Mouse (Mus musculus) ovary, postnatal 36 days (tissue): ENCODE data around the gene Sh3bp4.

ENCODE experiments used
- DNase-seq: peaks from one replicate; pipeline ENCODE4 v3.0.0; 2022; ENCODE audit warnings: low spot score, mixed read lengths

Sh3bp4 gene

GRCm38 (mm10) chr1:89093696-89094095 lies 23.5 kb downstream of the Sh3bp4 start:
- no peak for DNase-seq

GRCm38 (mm10) chr1:89094416-89094815 lies 24.2 kb downstream of the Sh3bp4 start:
- DNase-seq: no peak

DNA sequence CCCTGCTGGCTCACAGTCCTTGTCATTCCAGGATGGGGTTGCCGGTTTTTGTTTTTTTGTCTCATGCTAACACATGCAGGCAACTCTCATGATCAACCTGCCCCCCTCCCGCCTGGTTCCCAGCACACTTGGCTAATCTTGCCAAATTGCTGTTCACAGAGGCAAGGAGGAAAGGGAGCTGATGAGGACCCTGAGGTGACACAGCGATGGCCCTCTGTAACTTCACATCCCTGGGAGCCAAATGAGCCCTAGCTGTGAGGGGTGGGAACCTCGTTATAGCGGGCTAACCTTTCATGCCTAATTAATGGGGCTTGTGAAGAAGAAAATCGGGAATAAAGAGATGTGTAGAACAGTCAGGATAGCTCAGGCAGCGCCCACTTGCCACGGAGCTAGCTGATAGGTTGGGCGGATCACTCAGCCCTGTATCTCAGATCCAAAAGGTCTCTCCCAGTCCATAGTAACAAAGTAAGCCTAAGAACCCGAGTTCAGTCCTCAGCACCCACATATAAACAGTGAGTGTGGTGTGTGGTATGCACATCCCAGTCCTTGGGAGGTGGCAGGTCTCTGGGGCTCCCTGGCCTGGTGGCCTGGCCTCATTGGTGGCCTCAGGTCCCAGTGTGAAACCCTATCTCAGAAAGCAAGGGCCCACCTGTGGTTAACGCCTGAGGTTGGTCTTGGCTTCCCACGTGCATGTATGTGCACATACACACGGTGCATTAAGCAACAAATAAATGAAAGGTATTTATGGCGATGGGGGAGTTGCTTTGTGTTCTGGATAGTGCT lies 25.6 kb downstream of the Sh3bp4 start:
- no peak for DNase-seq

GRCm38 (mm10) chr1:89102231-89103003 lies 32.2 kb downstream of the Sh3bp4 start:
- DNase-seq: no peak

DNA sequence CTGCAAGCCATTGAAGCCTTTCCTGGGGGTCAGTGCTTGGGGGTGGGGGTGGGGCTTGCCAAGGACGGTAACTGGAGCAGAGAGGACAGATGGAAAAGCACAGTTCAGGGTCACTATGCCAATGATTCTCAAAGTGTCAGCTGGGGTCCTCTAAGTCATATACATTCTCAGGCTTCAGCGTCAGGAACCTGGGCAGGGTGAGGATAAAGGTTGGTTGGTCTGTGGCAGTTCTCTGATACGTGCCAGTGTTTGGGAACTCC lies 32.7 kb downstream of the Sh3bp4 start:
- no peak for DNase-seq

DNA sequence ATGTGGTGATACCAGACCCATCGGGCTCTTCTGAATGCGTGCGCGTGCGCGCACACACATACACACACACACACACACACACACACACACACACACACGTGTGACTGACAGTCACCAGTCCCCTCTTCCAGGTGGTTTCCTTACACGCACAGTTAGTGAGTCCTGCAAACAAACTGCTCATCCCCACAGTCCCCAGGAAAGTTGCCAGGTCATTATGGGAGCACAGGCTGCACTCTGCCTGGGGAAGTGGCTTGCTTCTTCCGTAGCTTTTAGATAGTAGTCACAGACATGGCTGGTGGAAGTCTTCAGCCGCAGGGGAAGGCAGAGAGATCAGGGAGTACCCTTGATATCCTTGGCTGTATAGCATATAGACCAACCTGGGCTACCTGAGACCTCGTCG lies 33.3 kb downstream of the Sh3bp4 start:
- no peak for DNase-seq

DNA sequence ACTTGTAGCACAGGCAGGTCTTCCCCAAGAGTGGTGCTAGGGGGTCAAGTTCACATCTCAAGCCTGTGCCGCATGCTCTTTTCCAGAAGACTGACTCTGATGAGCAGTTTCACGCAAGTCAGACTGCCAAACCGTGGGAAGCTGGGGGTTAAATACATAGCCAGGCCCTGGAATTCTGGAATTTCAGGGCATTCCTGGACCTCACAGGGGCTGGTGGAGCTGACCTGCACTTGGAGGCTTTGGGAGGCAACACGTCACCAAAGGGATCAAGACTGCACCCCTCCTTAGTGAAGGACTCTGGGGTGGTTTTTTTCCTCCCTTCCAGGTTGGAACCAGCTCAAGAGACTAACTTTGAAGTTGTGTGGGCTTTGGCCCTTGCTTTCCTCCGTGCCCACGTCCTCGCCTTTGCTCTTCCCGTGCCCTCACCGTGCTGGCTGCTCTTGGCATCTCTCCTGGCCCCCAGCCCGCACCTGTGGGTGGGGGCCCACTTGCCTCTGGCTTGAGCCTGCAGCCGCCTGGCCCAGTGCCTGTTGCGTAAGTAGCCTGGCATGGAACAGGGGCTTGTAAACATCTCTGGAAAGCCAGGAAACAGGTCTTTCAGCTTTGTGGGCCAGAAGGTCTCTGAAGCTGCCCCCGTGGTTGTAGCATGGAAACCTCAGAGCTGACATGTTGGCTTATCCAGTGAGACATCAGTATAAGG lies 34.0 kb downstream of the Sh3bp4 start:
- peak; percentile 63 for DNase-seq

- no peak for DNase-seq
Measured at GRCm38 (mm10) chr1:89105891-89106830, 35.9 kb downstream of the Sh3bp4 start.

DNA sequence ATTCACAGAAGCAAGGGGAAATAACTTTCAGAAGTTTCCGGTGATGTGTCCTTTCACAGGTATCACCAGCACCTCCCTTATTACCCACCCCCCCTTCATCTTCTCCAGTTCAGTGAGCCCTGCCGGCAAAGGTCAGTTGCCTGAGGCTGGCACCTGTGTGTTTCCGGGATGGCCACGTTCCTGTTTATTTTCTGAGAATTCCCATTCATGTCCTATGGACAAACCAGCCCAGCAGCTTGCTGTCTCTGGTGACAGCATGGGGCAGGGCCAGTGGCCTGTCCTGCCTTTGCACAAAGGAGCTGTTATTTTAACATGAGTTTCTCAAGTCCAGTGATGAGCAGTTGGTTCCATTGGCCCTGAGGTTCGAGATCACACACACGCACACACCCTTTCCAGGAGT lies 37.3 kb downstream of the Sh3bp4 start:
- no peak for DNase-seq

- DNase-seq: peak; percentile 54
Measured at GRCm38 (mm10) chr1:89108340-89108896, 38.2 kb downstream of the Sh3bp4 start.

DNA sequence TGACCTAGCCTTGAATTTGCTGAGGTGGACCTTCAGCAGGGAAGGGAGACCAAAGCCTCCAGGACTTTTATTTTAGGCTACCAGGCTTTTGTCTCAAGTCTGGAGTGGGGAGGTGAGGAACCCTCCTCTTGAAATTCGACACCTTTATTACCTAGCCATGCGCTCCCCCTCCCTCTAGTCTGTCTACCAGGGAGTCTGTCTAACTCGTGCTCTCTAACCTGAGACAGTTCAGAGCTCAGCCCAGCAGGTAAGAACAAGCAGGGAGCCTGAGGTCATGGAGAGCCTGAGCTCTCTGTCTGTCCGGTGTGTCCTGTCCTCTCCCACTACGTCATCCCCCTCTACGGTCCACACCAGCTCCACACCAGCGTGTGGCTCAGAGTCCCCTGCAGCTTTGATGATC lies 39.6 kb downstream of the Sh3bp4 start:
- no peak for DNase-seq

GRCm38 (mm10) chr1:89110767-89111534 lies 40.7 kb downstream of the Sh3bp4 start:
- DNase-seq: no peak

- no peak for DNase-seq
Measured at GRCm38 (mm10) chr1:89112544-89112943, 42.3 kb downstream of the Sh3bp4 start.

DNA sequence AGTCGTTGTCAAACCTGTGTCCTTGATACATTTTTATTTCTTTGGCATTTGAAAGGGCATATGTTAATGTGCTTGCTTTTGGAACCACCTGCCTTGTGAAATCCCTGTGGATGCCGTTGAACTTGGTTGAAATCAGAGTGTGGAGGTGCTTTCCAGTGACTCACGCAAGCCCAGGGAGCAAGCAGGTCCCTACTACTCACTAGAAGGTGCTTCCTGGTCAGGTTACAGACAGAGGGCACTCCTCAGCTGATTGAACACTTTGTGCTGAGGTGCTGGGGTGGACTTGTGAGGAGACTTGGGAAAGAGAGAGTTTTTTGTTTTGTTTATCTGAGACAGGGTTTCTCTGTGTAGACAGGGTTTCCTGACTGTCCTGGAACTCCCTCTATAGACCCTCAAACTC lies 43.5 kb downstream of the Sh3bp4 start:
- DNase-seq: no peak

GRCm38 (mm10) chr1:89117062-89117461 lies 46.8 kb downstream of the Sh3bp4 start:
- no peak for DNase-seq

DNA sequence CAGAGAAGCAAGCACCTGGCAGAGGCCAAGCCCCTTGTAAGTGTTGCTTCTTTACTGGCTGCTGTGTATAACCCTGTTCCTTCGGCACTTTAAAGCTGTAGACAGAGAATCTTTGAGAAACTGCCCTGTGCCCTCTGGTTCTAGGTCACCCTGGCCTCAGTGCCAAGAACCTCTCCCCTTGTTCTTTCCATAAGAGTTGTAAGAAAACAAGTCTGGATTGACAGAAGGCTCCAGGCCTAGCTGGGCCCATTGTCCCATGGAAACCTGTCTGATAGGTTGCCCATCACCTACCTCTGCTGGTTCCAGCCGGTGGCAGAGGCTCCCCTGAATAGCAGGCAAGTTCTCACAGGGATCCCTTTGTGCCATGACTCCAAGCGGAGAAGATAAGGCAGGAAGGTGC lies 47.9 kb downstream of the Sh3bp4 start:
- no peak for DNase-seq

- DNase-seq: no peak
Measured at GRCm38 (mm10) chr1:89118836-89119235, 48.6 kb downstream of the Sh3bp4 start.

DNA sequence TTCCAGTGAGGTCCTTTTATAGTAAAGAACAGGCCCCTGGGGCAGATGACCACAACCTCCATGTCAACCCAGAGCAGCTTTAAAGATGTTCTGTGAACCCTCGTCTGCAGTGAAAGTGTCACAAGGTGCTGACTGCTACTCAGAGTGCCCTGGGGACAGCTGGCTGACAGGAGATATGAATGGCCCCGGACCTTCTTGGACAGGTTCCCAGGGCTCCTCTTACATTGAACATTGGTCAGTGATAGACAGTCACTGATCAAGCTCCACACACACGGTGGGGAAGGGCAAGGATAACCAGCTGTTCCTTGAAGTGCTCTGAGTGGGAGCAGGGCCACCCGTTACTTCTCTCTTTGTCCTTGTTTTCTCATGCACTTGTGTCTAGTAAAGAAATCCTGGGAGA lies 50.1 kb downstream of the Sh3bp4 start:
- no peak for DNase-seq

DNA sequence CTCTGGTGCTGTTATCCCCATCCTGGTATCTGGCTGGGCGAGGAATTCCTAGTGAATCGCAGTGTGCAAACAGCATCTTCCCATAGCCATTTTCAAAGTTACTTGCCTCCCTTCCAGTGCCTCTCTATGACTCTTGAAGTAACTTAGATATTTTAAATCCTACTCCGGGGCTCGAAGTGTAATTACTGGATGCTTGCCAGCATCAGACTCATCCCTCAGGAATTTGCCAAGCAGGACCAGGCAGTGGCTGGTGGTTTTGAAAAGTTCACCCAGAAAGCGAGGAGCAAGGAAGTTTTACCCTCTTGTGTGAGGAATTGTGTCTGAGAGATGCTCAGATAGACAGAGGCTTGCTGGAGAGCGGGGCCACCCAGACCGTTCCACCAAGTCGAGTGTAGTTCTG lies 51.3 kb downstream of the Sh3bp4 start:
- DNase-seq: no peak

DNA sequence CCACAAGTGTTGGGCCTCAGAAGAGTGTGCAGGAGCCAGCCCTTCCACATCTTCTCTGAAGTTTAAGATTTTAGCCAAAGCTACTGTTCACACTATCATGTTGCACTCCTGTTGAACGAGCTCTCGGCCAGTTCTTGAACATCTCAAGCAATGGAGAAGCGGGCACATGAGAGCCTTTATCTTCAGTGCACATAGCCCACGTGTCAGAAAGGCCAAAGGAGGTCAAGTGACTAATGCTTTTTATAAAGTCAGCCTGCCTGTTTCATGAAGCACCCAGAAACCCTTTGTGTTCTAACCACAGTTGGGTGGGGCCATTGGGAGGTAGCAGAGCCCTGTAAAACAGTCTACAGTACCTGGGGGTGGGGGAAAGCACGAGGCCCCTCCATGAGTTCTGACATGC lies 52.2 kb downstream of the Sh3bp4 start:
- no peak for DNase-seq

DNA sequence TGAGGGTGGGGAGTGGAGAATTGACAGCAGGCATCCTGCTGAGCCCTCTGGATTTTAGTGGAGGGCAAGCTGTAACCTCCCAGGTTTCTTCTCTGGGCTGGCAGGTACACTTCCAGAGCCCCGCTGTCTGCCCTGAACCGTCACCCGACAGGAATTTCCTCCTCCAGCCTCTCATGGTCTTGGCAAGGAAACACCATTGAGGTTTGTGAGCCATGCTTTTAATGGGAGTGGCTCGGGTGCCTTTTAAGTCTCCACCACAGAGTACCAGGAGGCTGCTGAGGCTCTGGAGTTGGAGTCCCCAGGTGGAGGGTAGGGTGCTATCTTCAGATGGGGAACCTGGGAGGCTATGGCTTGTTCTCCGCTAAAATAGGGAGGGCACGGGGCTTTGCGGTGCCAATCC lies 53.9 kb downstream of the Sh3bp4 start:
- DNase-seq: no peak
